Mouse (Mus musculus) layer of hippocampus, postnatal 10 days (tissue): ENCODE measurements at regions not wholly inside any gene's neighbourhood (a gene's known extent, or its start where the extent isn't known, plus 50 kb on each side); places are given as distances from the start of the nearest gene placed in this dataset.
A peak's percentile ranks its signal among the peaks of the same experiment; 100 is the strongest.

ENCODE experiments used
- DNase-seq, 2 experiments: peaks; one replicate each; pipeline ENCODE4 v3.0.0; 2021; ENCODE audit warnings: low spot score in 2 of 2

DNA sequence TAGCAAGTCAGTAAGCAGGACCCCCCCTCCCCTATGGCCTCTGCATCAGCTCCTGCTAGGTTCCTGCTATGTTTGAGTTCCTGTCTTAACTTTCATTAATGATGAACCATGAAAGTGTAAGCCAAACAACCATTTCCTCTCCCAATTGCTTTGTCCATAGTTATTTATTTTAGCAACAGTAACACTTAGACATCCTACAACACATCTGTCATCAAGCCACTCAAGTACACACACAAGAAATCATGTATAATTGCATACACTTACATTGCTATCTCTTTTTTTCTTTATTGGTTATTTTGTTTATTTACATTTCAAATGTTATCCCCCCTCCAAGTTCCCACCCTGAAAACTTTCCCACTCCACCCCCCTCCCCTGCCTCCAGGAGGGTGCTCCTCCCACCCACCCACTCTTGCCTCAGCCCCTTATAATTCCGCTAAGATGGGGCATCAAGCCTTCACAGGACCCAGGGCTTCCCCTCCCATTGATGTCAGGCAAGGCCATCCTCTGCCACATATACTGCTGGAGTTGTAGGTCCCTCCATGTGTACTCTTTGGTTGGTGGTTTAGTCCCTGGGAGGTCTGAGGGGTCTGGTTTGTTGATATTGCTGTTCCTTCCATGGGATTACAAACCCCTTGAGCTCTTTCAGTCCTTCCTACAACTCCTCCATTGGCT is 310.9 kb upstream of the Ccnh start:
- no peak for DNase-seq

DNA sequence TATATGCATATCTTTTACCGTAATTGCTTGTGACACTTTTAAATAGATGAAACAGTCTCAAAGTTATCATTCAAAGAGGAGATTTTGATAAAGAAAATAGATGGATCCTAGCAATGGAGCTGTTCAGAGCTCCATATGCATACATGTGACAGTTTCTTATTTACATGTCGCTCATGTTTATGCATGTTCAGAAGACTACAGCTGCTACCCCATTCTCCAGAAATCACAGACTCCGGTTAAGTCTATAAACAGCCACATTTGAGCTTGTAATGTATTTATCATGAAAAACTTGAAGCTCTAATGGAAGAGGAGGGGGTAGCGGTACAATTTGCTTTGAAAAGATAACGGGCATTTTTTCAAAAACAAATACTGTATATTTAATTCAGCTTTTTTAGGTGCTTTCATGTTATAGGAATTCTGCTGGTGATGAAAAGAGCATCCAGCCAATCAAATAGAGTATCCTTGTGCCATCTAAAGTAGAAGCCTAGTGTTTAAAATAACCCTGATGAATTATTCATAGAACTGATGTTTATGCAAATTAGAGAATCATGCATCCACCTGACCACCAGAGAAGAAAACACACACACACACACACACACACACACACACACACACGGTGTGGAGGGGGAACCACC is 283.7 kb upstream of the Ccnh start:
- peak in 1 of 2 experiments; percentile 9 for DNase-seq

DNA sequence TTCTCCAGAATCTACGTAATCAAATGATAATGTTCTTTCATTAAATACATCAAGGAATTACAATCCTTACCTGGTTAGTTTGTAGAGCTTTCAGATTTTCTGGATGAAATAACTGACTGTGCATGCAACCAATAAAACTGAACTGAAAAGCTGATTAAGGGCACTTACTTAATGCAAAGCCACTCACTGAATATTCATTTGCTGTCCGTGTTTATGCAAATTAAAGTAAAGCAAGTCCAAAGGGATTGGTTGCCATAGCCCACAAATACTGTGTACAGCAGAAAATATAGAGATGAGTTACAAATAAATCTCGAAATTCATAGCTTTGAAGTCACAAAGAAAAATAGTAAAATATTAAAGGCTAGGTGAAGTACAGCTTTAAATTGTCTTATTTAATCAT is 283.2 kb upstream of the Ccnh start:
- DNase-seq = no peak

DNA sequence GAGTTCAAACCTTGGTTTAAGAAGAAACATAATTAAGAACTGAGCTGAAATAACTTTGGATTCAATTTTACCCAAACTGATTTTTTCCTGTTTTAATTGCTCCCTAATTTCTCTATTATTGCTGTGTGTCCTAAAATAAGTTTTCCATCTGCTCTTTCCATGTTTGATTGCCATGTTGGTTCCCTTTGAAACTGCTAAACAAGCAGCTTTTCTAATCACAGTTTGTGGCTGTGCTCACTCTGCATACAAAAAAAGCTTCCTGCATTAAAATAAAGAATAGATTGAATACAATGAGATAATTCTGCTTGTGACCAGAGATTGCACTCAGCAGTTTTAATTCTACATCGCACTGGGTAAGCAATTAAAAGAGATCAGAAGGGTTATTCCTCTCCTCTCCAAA is 257.9 kb upstream of the Ccnh start:
- DNase-seq = no peak

DNA sequence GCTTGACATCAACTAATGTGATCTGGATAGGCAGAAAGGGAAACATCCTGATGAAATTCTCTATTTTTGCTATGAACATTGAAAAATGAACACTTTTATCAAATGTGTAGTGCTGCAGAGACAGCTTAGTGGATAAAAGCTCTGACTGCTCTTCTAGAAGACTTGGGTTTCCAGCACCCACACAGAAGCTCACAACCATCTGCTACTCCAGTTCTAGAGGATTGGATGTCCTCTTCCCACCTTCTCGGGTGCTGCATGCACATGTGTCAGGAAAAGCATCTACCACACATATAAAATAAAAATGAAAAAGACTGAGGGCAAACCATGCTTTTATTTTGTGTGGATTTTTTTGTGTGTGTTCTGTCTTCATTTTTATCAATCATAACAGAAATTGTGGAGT is 253.6 kb upstream of the Ccnh start:
- DNase-seq = no peak

DNA sequence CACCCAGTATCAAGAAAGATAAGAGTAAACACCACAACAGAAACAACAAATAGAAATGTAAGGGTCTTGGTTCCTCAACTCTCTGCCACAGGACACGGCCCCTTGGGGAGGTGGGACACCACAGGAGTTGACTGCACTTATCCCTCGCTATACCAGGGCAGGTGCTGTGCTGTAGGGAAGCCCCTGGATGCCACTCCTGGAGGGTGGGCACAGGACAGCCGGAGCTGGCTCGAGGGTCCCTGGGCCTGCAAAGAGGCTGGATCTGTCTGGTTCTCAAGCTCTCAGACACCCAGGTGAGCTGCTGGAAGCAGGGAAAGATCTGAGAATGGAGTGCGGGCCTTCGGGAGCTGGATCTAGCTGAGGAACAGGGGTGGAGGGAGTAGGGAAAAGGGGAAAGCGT is 249.5 kb upstream of the Ccnh start:
- no peak for DNase-seq

DNA sequence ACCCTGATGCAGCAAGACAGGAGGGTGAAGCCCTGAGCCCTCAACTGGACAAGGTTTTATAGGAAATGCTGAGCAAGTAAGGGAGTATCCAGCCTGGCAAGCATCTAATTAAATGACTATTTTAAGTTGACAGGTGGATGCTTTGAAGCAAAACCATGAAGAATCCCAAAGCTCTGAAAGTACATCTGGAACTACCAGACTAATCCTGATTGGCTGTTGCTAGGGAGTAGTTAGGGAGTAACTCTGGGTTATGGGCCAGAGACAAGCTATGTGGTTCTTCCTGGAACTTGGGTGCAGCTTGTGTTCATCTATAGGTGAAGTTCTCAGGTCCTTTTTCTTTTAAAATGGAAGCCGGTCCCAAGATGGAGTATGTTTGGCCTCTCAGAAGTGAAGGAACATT is 248.3 kb upstream of the Ccnh start:
- no peak for DNase-seq

DNA sequence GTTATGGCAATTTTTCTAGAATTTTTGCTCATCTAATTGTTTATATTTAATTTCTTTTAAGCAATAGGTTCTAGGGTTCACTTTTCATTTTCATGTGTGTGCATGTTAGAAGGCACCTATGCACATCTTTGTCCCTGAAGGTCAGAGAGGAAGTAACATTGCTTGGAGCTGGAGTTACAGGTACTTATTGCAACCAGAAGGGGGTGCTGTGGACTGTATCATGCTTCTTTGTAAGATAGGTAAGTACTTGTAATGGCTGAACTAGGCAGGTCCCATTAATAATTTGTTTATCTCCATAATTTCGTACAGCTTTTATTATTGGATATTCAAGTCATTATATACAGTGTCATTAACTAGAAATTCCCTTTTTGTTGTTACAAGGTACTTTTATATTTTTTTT is 238.3 kb upstream of the Ccnh start:
- no peak for DNase-seq

DNA sequence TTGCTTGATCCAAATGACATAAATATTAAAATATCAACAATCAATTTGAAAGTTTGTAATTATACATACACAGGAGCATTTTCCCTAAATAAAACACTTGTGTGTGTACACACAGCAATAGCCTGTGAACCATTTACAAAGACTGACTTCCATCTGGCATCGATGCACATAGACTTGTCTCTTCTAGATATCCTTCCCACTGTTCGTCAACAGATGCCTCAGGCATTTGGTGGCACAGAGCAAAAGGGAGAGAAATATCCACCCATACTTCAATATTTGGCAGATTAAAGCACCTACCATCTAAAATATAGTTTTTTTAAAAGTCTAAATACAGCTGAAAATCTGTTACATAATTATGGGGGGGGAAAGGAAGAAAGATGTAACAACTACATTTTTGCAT is 236.0 kb upstream of the Ccnh start:
- DNase-seq = no peak

DNA sequence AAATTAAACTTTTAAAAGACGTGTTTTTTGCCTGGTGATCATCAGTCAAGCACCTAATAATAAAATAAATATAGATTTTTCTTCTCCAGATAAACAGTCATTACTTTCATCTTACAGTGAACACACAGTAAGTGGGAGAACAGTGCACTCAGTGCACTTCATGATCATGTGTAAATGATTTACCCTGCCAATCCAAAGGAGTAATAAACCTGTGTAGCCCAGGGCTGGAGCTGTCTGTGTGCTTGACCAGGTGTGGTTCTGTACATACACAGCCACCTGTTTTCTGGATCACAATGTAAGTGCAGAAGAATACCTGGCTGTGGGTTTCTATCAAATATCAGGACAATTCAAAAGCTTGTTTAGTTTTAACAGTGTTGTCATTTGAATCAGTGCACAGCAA is 235.4 kb upstream of the Ccnh start:
- DNase-seq = no peak

DNA sequence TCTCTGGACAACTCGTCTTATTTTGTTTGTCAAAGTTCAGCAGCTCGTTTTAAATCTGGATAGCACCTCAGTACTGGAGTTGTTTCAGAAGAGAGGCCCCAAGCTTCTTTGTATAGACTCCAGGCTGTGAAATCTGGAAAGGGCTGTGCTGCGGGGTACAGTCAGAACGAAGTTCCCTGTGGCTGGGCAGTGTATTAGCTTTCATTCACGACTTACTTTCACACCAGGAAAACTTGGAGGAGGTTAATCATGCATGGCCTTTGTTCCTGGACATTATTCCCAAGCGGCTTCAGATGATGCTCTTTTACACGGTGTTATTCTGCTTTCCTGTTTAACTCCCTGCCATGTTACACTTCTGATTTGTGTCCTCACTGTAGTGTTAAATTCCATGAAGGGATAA is 220.3 kb upstream of the Ccnh start:
- no peak for DNase-seq
